28 mouse cellular contexts compared by ENCODE assay signal in the genomic region with DNA sequence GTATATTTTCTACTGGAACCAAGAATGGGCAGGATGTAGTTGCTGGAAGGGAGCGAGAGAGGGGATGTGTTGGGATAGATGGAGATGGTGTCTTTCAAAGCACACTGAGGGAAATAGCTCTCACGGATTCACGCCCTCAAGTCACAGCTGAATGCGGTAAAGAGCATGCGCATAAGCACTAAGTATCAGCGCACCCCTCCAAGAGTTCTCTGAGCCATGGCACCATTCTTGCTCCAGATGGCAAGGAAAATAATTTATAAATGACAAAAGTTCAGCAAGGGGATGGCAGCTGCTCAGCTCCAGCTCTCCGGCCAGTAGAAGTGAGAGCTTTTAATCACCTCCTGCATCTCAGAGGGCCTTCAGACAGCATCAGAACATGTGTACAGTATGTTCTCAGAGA.
DNase-seq lines count a peak whose midpoint lies in the region; ATAC-seq and TF ChIP-seq lines count a peak whose summit lies in the region.
"Had no signal": no experiment of that assay in that cellular context is flagged by ENCODE, and none has a peak within 500 bp of the region (broad histone marks: within the 10 kb centered on the region; RNA-seq: fewer than 3 reads in every experiment).

No protein-coding gene starts in this region.

- no peak overlapping the region for H3K9ac ChIP-seq in hindbrain, embryonic 14.5 days
- no peak overlapping the region for H3K9ac ChIP-seq in midbrain, postnatal 0 days (replicated peaks; ENCODE audit: low read length, poor library complexity, severe bottlenecking)
- H3K9ac ChIP-seq in midbrain, embryonic 16.5 days (ENCODE audit: low read depth, low read length) = no peak overlapping the region
- H3K9ac ChIP-seq: heart, embryonic 13.5 days; hindbrain, embryonic 13.5 days; kidney, embryonic 15.5 days; limb, embryonic 15.5 days; liver, embryonic 13.5 days had no signal

- H3K27ac ChIP-seq in hindbrain, embryonic 14.5 days = peak overlapping the region; percentile 24; the same call in 1 of the 2 replicates
- no peak overlapping the region for H3K27ac ChIP-seq in hindbrain, embryonic 10.5 days
- H3K27ac ChIP-seq in midbrain, postnatal 0 days (ENCODE audit: low read depth, low read length) = no peak overlapping the region
- no peak overlapping the region for H3K27ac ChIP-seq in midbrain, embryonic 16.5 days (ENCODE audit: low read length)
- H3K27ac ChIP-seq: heart, adult 2 months; heart, embryonic 13.5 days; hindbrain, embryonic 13.5 days; kidney, embryonic 15.5 days; layer of hippocampus, adult 2 months; limb, embryonic 10.5 days; limb, embryonic 15.5 days; liver, embryonic 13.5 days; stomach, postnatal 0 days had no signal

- DNase-seq in cerebellum, postnatal 14 days = peak; percentile 23 to 31
- DNase-seq in cerebellum, adult 8-10 months = no peak
- DNase-seq in hindbrain, embryonic 14.5 days (ENCODE audit: low spot score) = no peak
- DNase-seq in hindbrain, embryonic 10.5 days (ENCODE audit: low spot score) = no peak
- DNase-seq in midbrain, postnatal 0 days (ENCODE audit: low spot score) = peak; percentile 48
- no peak for DNase-seq in layer of hippocampus, adult 18-20 months (ENCODE audit: low spot score in 2 of 2)
- DNase-seq: adrenal gland, postnatal 10 days; cerebellum, adult 11 months; heart, adult 2 months; heart, postnatal 10 days; kidney, adult 18-20 months; liver, embryonic 13.5 days; lung, adult 18-20 months; midbrain, embryonic 14.5 days; right cerebral cortex, postnatal 4 days; thymus, adult 18-20 months; thymus, postnatal 25 days had no signal

- no peak overlapping the region for H3K4me3 ChIP-seq in hindbrain, embryonic 14.5 days (replicated peaks; ENCODE audit: low read length)
- H3K4me3 ChIP-seq in hindbrain, embryonic 10.5 days = no peak overlapping the region
- no peak overlapping the region for H3K4me3 ChIP-seq in midbrain, postnatal 0 days (ENCODE audit: low read depth, low read length)
- no peak overlapping the region for H3K4me3 ChIP-seq in midbrain, embryonic 16.5 days (ENCODE audit: low read depth, low read length)
- H3K4me3 ChIP-seq: heart, adult 2 months; heart, embryonic 13.5 days; hindbrain, embryonic 13.5 days; kidney, embryonic 15.5 days; layer of hippocampus, adult 2 months; limb, embryonic 10.5 days; limb, embryonic 15.5 days; liver, embryonic 13.5 days; megakaryocyte, embryonic 14.5 days had no signal

- no peaks in the 10 kb centered on the region for H3K27me3 ChIP-seq in hindbrain, embryonic 14.5 days (ENCODE audit: control insufficient read depth, insufficient read depth, low read length)
- H3K27me3 ChIP-seq in hindbrain, embryonic 10.5 days (ENCODE audit: insufficient read depth, poor library complexity, severe bottlenecking) = no peaks in the 10 kb centered on the region
- H3K27me3 ChIP-seq in midbrain, postnatal 0 days (ENCODE audit: insufficient read depth, low read length) = no peaks in the 10 kb centered on the region
- no peaks in the 10 kb centered on the region for H3K27me3 ChIP-seq in midbrain, embryonic 16.5 days (ENCODE audit: control insufficient read depth, insufficient read depth, low read depth, low read length)
- H3K27me3 ChIP-seq: heart, embryonic 13.5 days; hindbrain, embryonic 13.5 days; kidney, embryonic 15.5 days; limb, embryonic 15.5 days; liver, embryonic 13.5 days; megakaryocyte, embryonic 14.5 days had no signal

- ATAC-seq in hindbrain, embryonic 14.5 days (ENCODE audit: low FRiP score) = peak; percentile 46; the same call in 1 of the 2 replicates
- ATAC-seq in midbrain, postnatal 0 days (ENCODE audit: low FRiP score) = no peak
- no peak for ATAC-seq in midbrain, embryonic 16.5 days
- ATAC-seq: lung, postnatal 0 days had no signal

- WGBS in hindbrain, embryonic 14.5 days = 64% methylated on average over 7 of the region's 7 CpGs
- 82% methylated on average over 7 of the region's 7 CpGs for WGBS in hindbrain, embryonic 10.5 days
- WGBS in midbrain, postnatal 0 days = 86% methylated on average over 7 of the region's 7 CpGs
- 86% methylated on average over 7 of the region's 7 CpGs for WGBS in midbrain, embryonic 16.5 days

- no peak overlapping the region for H3K4me2 ChIP-seq in hindbrain, embryonic 14.5 days (replicated peaks)
- no peak overlapping the region for H3K4me2 ChIP-seq in midbrain, postnatal 0 days (ENCODE audit: low read depth, low read length, poor library complexity, severe bottlenecking)
- no peak overlapping the region for H3K4me2 ChIP-seq in midbrain, embryonic 16.5 days (ENCODE audit: low read length)
- H3K4me2 ChIP-seq: heart, embryonic 13.5 days; hindbrain, embryonic 13.5 days; kidney, embryonic 15.5 days; limb, embryonic 15.5 days; liver, embryonic 13.5 days had no signal

- no peak for TF ChIP-seq CTCF in midbrain, postnatal 0 days (IDR thresholded peaks at IDR 0.05)

- H3K9me3 ChIP-seq in hindbrain, embryonic 14.5 days (ENCODE audit: control insufficient read depth, low read length) = no peaks in the 10 kb centered on the region
- no peaks in the 10 kb centered on the region for H3K9me3 ChIP-seq in hindbrain, embryonic 10.5 days
- H3K9me3 ChIP-seq in midbrain, postnatal 0 days (ENCODE audit: low read length) = no peaks in the 10 kb centered on the region
- no peaks in the 10 kb centered on the region for H3K9me3 ChIP-seq in midbrain, embryonic 16.5 days (replicated peaks; ENCODE audit: control insufficient read depth, low read length, poor library complexity, severe bottlenecking)
- H3K9me3 ChIP-seq: G1E; heart, embryonic 13.5 days; hindbrain, embryonic 13.5 days; kidney, embryonic 15.5 days; limb, embryonic 10.5 days; limb, embryonic 15.5 days; liver, embryonic 13.5 days; megakaryocyte, embryonic 14.5 days had no signal

- no peaks in the 10 kb centered on the region for H3K36me3 ChIP-seq in hindbrain, embryonic 14.5 days (replicated peaks; ENCODE audit: control insufficient read depth, insufficient read depth)
- H3K36me3 ChIP-seq in hindbrain, embryonic 10.5 days = no peaks in the 10 kb centered on the region
- no peaks in the 10 kb centered on the region for H3K36me3 ChIP-seq in midbrain, postnatal 0 days (ENCODE audit: insufficient read depth, low read length)
- H3K36me3 ChIP-seq in midbrain, embryonic 16.5 days (ENCODE audit: control insufficient read depth, insufficient read depth, low read length) = no peaks in the 10 kb centered on the region
- H3K36me3 ChIP-seq: G1E; heart, embryonic 13.5 days; hindbrain, embryonic 13.5 days; kidney, embryonic 15.5 days; limb, embryonic 10.5 days; limb, embryonic 15.5 days; liver, embryonic 13.5 days had no signal

- 0 out of 2 replicates have a peak, but pooled peaks cover 8% of the 10 kb centered on the region for H3K4me1 ChIP-seq in hindbrain, embryonic 14.5 days (replicated peaks; ENCODE audit: control insufficient read depth, insufficient read depth, low read length)
- 0 out of 2 replicates have a peak, but pooled peaks cover 5% of the 10 kb centered on the region for H3K4me1 ChIP-seq in hindbrain, embryonic 10.5 days (replicated peaks)
- H3K4me1 ChIP-seq in midbrain, postnatal 0 days (ENCODE audit: insufficient read depth, low read length) = no peaks in the 10 kb centered on the region
- H3K4me1 ChIP-seq in midbrain, embryonic 16.5 days (ENCODE audit: control insufficient read depth, insufficient read depth, low read length) = no peaks in the 10 kb centered on the region
- H3K4me1 ChIP-seq: hindbrain, embryonic 13.5 days; kidney, embryonic 15.5 days; limb, embryonic 15.5 days; liver, embryonic 13.5 days had no signal

Comparison
In these comparisons a context has a peak if more than half of its experiments do, and no peak if none do; other contexts are left out.
1. DNase-seq: peak in cerebellum, postnatal 14 days (2 of 2) and midbrain, postnatal 0 days (single experiment); none in cerebellum, adult 8-10 months (single experiment), hindbrain, embryonic 14.5 days (single experiment), hindbrain, embryonic 10.5 days (single experiment) and layer of hippocampus, adult 18-20 months (0 of 2).